Mouse (Mus musculus): ENCODE results near the gene Cox17.

Cox17 gene

DNA sequence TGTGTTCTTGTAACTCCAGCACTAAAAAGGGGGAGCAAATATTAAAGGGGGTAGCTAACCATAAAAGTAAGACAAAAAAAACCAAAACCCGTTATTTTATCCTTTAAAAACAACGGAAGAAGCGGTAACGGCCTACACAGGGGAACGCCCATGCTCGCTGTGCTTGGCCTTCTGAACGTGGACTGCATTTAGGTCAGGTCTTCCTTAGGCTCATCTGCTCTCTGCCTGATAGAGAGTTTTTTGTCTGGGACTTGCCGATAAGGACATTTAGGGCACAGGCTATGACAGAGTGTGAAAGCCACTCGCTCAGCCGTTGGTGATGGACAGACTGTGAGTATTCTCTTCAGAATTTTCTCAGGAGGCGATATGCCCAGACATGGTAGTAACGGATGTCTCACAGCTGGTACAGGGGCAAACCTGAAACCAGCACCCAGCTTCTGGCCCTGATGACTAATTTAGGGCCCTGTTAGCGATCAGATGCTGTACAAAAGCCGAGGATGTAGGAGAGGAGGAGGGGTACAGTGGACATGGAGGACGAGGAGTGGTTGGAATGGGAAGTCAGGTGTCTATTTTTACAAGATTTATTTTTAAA, 25.0 kb downstream of the Cox17 start:
- DNase-seq (ENCODE audit: low read depth, low spot score): no peak

- DNase-seq (ENCODE audit: low read depth, low spot score): no peak
Observed at GRCm38 (mm10) chr16:38372876-38373275, 26.1 kb downstream of the Cox17 start.

DNA sequence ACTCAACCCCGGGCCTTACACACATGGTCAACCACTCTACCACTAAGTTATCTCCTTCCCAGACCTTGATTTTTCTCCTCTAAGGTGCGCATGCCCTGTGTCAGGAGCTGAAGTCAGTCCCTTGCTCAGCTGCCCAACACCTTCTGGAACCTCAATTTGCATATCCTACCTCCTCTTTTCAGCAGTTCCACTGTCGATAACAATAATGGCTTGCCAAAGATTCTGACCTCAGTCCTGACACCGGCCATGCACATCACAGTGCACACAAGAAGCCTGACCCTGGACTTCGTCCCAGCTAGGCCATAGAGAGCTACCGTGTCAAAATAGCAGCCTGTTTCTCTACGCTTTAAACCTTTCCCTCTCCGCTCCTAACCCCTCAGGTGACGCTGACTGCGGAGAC, 26.6 kb downstream of the Cox17 start:
- DNase-seq (ENCODE audit: low read depth, low spot score): no peak

DNA sequence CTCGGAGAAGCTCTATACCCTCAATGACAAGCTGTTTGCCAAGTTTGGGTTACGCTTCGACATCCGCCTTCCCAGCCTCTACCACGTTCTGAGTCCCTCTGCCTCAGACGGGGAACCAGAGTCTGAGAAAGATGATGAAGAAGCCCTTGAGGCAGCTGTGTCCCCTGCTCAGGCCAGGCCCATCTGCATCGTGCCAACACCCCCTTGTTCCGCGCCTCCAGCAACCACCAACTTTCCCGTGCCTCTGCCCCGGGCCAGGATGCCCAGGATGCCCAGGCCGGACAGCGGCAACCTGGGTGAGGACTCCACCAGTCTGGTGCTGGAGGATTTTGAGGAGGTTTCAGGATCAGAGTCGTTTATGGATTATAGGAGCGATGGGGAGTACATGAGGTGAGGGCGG, 27.1 kb downstream of the Cox17 start:
- DNase-seq (ENCODE audit: low read depth, low spot score): peak; percentile 28

DNA sequence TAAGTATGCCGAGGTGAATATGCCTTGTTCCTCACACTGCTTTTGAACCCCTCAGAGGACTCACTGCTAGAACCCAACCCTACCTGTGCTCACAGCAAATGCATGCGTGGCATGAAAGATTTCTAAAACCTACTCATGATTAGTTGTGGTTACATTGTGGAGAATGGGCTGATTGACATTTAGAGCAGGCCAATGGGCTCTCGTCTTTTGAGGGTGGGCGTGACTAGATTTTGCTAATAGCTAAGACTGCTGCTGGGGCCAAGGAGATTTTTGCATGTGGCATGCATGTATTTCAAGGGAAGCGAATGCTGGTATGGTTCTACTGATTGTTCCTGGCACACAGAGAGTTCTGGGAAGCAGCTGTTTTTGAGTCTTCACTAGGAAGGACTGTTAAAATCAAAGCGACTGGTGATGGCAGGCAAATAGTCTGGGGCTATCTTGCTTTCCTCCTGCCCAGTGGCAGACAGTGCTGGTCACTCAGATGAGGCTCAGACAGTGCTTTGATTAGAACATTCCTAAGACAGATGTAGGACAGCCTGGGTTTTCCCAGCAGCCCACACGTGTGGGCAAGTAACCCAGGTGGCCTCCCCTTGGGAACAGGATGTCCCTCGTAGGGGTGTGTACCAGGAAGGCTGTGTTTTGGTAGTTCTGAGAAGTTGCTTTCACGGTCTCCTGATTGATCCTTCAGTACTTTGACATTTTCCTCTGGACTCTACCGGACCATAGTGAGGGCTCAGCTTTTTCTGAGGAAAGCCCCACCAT, 27.8 kb downstream of the Cox17 start:
- peak; percentile 77 for DNase-seq (ENCODE audit: low read depth, low spot score)

- DNase-seq (ENCODE audit: low read depth, low spot score): no peak
Observed at GRCm38 (mm10) chr16:38375182-38375581, 28.4 kb downstream of the Cox17 start.

DNA sequence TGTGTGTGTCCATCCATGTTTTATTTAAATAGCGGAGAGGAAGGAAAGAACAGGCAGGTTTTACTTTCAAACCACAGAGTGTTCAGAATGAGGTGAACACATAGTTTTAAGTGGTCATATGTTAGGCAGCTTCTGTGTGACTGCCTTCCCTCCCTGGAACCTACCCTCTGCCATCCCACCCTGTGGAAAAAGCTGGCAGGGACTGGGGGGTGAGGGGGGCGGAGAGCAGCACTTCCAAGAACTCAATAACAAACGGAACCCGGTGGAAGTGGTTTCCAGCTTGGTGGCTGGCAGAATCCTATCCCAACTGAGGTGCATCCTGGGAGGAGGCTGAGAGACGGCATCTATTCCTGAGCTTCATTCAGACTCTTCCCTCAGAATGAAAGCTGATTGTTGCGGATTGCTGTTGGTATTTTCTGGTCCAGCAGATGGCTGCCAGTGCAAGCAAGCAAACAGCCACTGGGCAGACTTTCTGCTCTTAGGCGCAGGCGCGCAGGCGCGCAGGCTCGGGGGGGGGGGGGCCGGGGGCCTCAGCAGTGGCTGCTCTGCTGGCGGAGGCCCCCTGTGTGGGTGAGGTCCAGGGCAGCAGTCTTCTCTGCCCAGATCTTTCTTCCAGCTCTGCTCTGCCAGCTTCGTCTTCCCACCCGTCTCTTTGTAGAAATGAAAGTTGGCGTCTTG, 29.5 kb downstream of the Cox17 start:
- DNase-seq (ENCODE audit: low read depth, low spot score): peak; percentile 54

DNA sequence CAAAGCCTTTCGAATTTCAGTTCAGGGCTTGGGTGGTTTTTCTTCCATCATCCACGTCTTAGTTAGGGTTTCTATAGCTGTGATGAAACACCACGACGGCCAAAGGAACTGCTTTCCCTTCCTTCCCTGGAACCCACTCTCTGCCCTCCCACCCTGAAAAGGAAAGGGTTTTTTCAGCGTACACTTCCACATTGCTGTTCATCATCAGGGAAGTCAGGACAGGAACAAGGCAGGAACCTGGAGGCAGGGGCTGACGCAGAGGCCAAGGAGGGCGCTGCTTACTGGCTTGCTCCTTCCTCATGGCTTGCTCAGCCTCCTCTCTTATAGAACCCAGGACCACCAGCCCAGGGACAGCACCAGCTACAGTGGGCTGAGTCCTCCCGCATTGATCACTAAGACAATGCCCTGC, 30.1 kb downstream of the Cox17 start:
- no peak for DNase-seq (ENCODE audit: low read depth, low spot score)

DNA sequence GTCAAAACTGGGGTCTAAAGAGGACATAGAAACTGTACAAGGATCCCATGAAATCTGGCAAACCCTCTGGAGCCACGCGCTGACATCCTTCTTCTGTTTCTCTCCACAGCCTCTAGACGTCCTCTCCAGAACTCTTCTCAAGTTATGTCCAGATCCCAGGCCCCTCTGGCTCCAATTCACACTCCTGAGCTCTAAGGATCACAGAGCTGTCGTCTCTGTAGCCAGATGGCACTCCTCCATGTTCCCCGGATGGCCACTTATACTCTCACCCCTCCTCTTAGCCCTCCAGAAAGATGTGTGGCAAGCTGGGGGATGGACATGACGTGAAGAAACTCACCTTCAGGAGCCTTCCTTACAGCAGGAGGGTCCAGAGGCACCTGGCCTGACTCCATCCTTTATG, 30.8 kb downstream of the Cox17 start:
- DNase-seq (ENCODE audit: low read depth, low spot score): no peak

GRCm38 (mm10) chr16:38378591-38378990, 31.8 kb downstream of the Cox17 start:
- no peak for DNase-seq (ENCODE audit: low read depth, low spot score)

DNA sequence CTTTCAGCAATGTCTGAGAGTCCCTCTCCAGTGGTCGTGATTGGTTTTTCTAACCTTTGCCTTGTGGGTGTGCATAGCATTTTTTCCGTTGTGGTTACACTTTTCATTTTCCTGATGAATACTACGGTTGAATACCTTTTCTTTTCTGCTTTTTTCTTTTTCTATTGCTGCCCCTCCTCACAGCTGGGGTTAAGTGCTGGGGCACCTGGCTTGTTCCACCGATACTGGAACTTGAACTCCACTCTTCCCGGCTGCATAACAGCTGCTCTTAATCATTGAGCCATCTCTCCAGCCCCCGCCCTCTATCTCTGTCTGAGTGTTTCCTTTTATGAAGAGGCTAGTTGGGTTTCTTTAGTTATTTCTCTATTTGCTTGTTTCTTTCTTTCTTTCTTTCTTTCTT, 32.3 kb downstream of the Cox17 start:
- no peak for DNase-seq (ENCODE audit: low read depth, low spot score)

GRCm38 (mm10) chr16:38379493-38379892, 32.7 kb downstream of the Cox17 start:
- DNase-seq (ENCODE audit: low read depth, low spot score): no peak

DNA sequence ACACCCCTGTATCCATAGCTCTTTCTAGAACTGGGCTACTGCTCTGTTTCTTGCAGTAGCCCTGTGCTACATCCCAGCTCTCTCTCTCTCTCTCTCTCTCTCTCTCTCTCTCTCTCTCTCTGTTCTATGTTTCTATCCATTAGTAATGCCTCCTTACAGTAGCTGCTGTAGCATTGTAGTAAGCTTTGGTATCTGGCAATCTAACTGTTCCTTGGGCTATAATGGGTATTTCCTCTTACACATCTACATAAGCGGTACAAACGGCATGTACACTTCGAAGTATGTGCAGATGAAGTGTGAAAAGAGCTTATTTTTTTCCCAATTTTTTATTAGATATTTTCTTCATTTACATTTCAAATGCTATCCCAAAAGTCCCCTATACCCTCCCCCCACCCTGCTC, 33.1 kb downstream of the Cox17 start:
- DNase-seq (ENCODE audit: low read depth, low spot score): no peak

DNA sequence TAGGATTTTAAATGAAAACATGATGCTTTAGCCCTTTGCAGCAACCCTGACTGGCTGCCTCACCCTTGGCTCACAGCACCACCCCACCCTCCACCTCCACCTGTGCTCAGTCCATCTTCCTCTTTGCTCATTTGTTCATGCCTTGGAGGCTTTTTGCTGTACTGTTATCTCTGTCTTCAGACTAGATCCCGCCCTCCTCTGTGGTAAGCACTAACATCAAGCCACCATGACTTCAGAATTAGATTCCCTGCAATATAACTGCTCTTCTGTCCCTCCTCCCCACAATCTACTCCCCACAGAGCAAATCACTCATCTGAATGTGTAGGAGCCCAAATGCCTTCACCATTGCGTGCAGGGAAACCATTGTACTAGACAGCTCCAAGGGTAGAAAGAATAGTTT, 36.9 kb downstream of the Cox17 start:
- no peak for DNase-seq (ENCODE audit: low read depth, low spot score)

DNA sequence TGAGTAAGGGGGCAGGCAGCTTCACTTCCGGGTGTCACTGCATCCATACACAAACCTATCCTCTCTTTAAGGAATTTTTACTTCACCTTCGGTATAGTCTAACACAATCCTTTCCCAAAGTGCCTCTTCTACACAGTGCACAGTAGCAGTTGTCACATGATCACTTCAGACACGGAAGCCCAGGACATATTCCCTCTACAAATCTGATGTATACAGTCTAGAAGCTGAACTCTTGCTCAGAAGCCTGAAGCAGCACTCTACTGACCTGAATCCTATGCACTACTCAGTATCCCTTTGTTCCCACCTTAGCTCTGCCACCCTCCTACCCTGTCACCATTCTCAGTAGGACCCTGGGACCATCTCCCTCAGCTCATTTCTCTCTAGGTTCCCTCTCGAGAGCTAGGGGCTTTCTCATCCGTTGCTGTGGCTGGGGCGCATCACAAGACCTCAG, 38.4 kb downstream of the Cox17 start:
- no peak for DNase-seq (ENCODE audit: low read depth, low spot score)

DNA sequence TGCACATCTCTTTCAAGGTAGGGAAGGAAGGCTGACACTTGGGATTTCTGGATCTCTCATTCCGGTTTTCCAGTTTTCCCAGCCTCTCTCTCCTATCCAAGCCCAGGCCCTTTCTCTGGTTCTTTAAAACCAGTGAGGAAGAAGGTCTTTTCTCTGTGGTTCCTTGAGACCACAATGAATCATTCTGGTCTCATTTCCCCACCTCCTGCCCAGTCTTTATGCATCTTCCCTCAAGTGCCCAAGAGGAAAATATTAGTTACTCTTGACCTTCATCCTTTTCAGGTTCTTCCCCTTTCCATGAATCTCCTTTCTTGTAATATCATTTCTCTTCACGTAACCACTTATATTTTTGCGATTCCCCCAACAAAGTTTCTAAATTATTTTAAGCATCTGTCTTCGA, 38.9 kb downstream of the Cox17 start:
- DNase-seq (ENCODE audit: low read depth, low spot score): no peak

- no peak for DNase-seq (ENCODE audit: low read depth, low spot score)
Observed at GRCm38 (mm10) chr16:38387389-38387788, 40.6 kb downstream of the Cox17 start.

DNA sequence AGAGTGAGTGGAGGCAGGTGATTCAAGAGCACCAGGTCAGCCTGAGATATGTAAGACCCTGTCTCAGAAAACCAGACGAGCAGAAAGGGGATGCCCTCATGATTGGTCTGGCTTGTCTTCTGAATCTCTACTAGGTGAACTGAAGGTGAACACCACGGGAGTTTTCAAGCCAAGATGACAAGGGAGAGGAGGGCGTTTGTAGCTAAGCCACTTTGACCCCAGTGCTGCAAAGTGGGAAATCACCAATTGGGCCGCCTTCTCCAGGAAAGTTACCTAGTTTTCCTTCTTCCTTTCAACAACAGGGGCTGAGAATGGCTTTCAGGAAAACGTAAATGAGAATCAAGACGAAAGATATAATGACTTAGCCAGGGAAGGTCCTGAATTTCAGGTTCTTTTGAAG, 42.0 kb downstream of the Cox17 start:
- DNase-seq (ENCODE audit: low read depth, low spot score): no peak

GRCm38 (mm10) chr16:38389284-38389893, 42.6 kb downstream of the Cox17 start:
- no peak for DNase-seq (ENCODE audit: low read depth, low spot score)

DNA sequence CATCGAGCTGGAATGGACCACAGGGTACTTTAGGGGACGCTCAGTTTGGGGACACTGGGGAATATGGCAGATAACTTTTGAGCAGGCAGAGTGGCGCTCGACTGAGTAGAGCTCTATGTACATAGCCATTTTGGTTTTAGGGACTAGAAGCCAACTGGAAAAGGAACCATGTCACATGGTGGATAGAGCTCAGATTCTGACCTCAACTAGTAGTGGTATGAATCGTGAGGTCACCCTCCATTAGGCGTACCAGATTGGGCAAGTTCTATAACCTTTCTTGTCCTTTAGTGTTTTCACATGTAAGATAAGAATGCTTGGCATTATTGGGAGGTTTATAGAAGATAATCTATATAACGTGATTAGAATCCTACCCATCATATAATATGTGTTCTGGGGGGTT, 43.5 kb downstream of the Cox17 start:
- DNase-seq (ENCODE audit: low read depth, low spot score): no peak

GRCm38 (mm10) chr16:38392126-38392894, 45.5 kb downstream of the Cox17 start:
- peak; percentile 55 for DNase-seq (ENCODE audit: low read depth, low spot score)

DNA sequence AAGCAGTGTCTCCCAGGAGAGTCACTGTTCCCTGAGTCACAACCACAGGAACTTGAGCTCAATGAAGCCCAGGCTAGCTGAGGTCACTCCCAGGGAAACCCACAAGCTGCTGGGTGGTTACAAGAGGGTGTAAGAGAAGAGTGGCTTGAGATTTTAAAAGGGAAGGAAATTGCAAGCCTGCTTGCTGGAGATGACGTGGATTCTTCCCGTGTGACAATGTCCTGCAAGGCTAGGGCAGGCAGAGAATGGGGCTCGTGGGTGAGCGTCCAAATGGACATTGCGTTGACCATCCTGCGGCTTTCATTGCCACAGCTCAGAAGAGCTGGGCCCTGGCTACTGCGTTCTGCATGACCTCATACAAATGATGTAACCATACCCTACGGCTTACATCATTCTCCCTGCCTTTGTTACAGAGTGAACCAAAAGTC, 47.4 kb downstream of the Cox17 start:
- no peak for DNase-seq (ENCODE audit: low read depth, low spot score)

Measured in ZHBTc4 (cell line).